Comparison of ENCODE assay signal across 8 mouse cellular contexts in the genomic region with DNA sequence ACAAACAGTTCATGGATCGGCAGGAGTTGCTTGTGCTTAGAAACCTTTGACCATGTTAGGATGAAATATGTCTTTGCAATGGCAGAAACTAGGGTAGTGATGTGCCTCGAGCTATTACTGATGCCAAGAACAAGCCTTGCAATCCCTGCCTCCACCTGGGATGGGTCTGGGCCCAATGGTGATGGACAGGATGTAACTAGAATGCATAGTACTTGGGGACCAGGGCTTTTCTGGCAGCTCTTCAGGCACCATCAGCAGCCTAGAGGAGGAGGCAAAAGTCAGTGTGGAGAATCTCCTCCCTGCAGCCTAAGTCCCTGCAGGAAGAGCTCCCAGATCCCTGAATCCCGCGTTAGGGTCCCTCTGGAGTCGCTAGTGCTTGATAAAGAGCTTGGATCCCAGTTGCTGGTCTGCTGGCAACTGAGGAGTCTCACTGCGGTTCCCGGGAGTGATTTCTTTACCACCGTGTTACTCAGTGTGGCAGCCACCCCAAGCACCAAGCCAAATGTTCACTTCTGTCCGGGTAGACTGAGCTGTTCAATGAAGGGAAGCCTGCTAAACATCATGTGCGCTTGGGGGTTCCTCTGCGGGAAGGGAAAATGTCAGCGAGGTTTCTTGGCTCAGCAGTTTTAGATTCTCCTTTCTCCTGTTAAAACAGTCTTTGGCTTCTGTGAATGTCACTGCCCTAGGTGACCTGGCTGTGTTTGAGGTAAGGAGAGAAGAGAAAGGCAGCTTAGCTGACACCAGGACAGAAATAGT. TPM values are rescaled to one million over a fixed set of nuclear protein-coding genes. Genes with fewer than 3 reads are reported as not detected.
DNase-seq lines count a peak whose midpoint lies in the region; ATAC-seq and TF ChIP-seq lines count a peak whose summit lies in the region.

No protein-coding gene starts in this region.

- peak overlapping the region; percentile 74 for H3K9ac ChIP-seq in intestine, embryonic 15.5 days
- H3K9ac ChIP-seq in midbrain, embryonic 14.5 days (replicated peaks; ENCODE audit: low read length): no peak overlapping the region

- H3K36me3 ChIP-seq in E14TG2a.4 (ENCODE audit: insufficient read depth, low read length): no peaks in the 10 kb centered on the region
- H3K36me3 ChIP-seq in embryonic facial prominence, embryonic 10.5 days (replicated peaks): no peaks in the 10 kb centered on the region
- H3K36me3 ChIP-seq in intestine, embryonic 15.5 days: no peaks in the 10 kb centered on the region
- no peaks in the 10 kb centered on the region for H3K36me3 ChIP-seq in midbrain, embryonic 14.5 days (ENCODE audit: control insufficient read depth, insufficient read depth, low read length)

- no peaks in the 10 kb centered on the region for H3K9me3 ChIP-seq in E14TG2a.4 (ENCODE audit: low read length)
- H3K9me3 ChIP-seq in embryonic facial prominence, embryonic 10.5 days: no peaks in the 10 kb centered on the region
- H3K9me3 ChIP-seq in intestine, embryonic 15.5 days: no peaks in the 10 kb centered on the region
- no peaks in the 10 kb centered on the region for H3K9me3 ChIP-seq in midbrain, embryonic 14.5 days (ENCODE audit: control insufficient read depth, low read length)

- ATAC-seq in intestine, embryonic 15.5 days: no peak
- ATAC-seq in midbrain, embryonic 14.5 days (ENCODE audit: low FRiP score, low TSS enrichment): no peak

- peak overlapping the region; percentile 85 for H3K4me3 ChIP-seq in E14TG2a.4 (replicated peaks; ENCODE audit: low read length)
- H3K4me3 ChIP-seq in embryonic facial prominence, embryonic 10.5 days: peak overlapping the region; percentile 69
- H3K4me3 ChIP-seq in intestine, embryonic 15.5 days (replicated peaks): peak overlapping the region; percentile 76
- H3K4me3 ChIP-seq in midbrain, embryonic 14.5 days (replicated peaks; ENCODE audit: low read depth, low read length): peak overlapping the region; percentile 54; the same call in 1 of the 2 replicates

- H3K4me1 ChIP-seq in E14TG2a.4 (replicated peaks; ENCODE audit: low read depth, low read length): peaks cover 17% of the 10 kb centered on the region
- H3K4me1 ChIP-seq in embryonic facial prominence, embryonic 10.5 days: peaks cover 13% of the 10 kb centered on the region
- peaks cover 23% of the 10 kb centered on the region for H3K4me1 ChIP-seq in intestine, embryonic 15.5 days (replicated peaks)
- H3K4me1 ChIP-seq in midbrain, embryonic 14.5 days (ENCODE audit: control insufficient read depth, insufficient read depth, low read length): no peaks in the 10 kb centered on the region

- H3K27ac ChIP-seq in embryonic facial prominence, embryonic 10.5 days (replicated peaks): no peak overlapping the region
- H3K27ac ChIP-seq in intestine, embryonic 15.5 days: peak overlapping the region; percentile 32; the same call in 1 of the 2 replicates
- no peak overlapping the region for H3K27ac ChIP-seq in midbrain, embryonic 14.5 days (replicated peaks; ENCODE audit: low read depth, low read length)

- 41% methylated on average over 12 of the region's 12 CpGs for WGBS in embryonic facial prominence, embryonic 10.5 days
- WGBS in intestine, embryonic 15.5 days: 25% methylated on average over 12 of the region's 12 CpGs
- 49% methylated on average over 12 of the region's 12 CpGs for WGBS in midbrain, embryonic 14.5 days

- peaks cover 58% of the 10 kb centered on the region for H3K27me3 ChIP-seq in E14TG2a.4 (ENCODE audit: insufficient read depth, low read length)
- H3K27me3 ChIP-seq in embryonic facial prominence, embryonic 10.5 days (replicated peaks; ENCODE audit: low read depth, poor library complexity, severe bottlenecking): peaks cover 67% of the 10 kb centered on the region
- no peaks in the 10 kb centered on the region for H3K27me3 ChIP-seq in intestine, embryonic 15.5 days (replicated peaks)
- H3K27me3 ChIP-seq in midbrain, embryonic 14.5 days (ENCODE audit: control insufficient read depth, insufficient read depth, low read length): peaks cover 30% of the 10 kb centered on the region; the same call in 1 of the 2 replicates

- peak; percentile 90 for DNase-seq in heart, adult 11 months
- DNase-seq in heart, adult 8-10 months (ENCODE audit: low spot score): no peak
- DNase-seq in embryonic facial prominence, embryonic 10.5 days (ENCODE audit: low spot score): peak; percentile 21
- DNase-seq in midbrain, embryonic 14.5 days: no peak
- no peak for DNase-seq in thymus, postnatal 36 days
- no peak for DNase-seq in right cerebral cortex, postnatal 10 days (ENCODE audit: low spot score in 2 of 2)

- peak overlapping the region; percentile 90 for H3K4me2 ChIP-seq in intestine, embryonic 15.5 days (replicated peaks)
- H3K4me2 ChIP-seq in midbrain, embryonic 14.5 days (ENCODE audit: low read length): peak overlapping the region; percentile 96

- no peak for TF ChIP-seq CTCF in E14TG2a.4 (conservative IDR thresholded peaks at IDR 0.05; ENCODE audit: low read length)

RNA-seq across cellular contexts. Expression of a gene that starts 1.1 kb away (rescaled TPM):
- 1 to 10 TPM; 1.2 to 2.6 (median 2.1) TPM for total RNA-seq in heart, adult 8-10 months (2022)
- polyA plus RNA-seq in embryonic facial prominence, embryonic 10.5 days (2016; fragmentation: Nextera tagmentation; extraction: Ambion mirVana): 0.40 and 0.49 TPM in 2 replicates
- polyA plus RNA-seq in intestine, embryonic 15.5 days (2015; fragmentation: Nextera tagmentation; extraction: Ambion mirVana): 9.1 and 9.5 TPM in 2 replicates
- 0.36 and 0.61 TPM in 2 replicates for polyA plus RNA-seq in midbrain, embryonic 14.5 days (2014; fragmentation: Nextera tagmentation; extraction: Ambion mirVana)

Comparison
In these comparisons a context has a peak if more than half of its experiments do, and no peak if none do; other contexts are left out.
1. DNase-seq: peak in heart, adult 11 months (single experiment) and embryonic facial prominence, embryonic 10.5 days (single experiment); none in heart, adult 8-10 months (single experiment), midbrain, embryonic 14.5 days (single experiment), thymus, postnatal 36 days (0 of 2) and right cerebral cortex, postnatal 10 days (0 of 2).
2. Peak in every context shown above with its lines, with median percentiles within 50 percentile points of each other: H3K4me3 ChIP-seq.